Mouse (Mus musculus) hindbrain, postnatal 0 days (tissue): Measurements from ENCODE around the gene Cd86. TPM values are rescaled to one million over a fixed set of nuclear protein-coding genes. Genes with fewer than 3 reads are reported as not detected.

Source experiments
- ATAC-seq: fragments of 200-750 bp; cut with Nextera tagmentation; 2 replicates; pipeline ENCODE4 v1.8.0; 2017; ENCODE audit warnings: mild to moderate bottlenecking, moderate TSS enrichment, moderate library complexity
- DNase-seq: peaks from one replicate; pipeline ENCODE4 v3.0.0-alpha.2; 2015; ENCODE audit warnings: low spot score
- H3K27ac ChIP-seq: fragments of 300-500 bp; sonication (generic); 2 replicates; pipeline ENCODE4 v1.5.1; 2014; ENCODE audit warnings: mild to moderate bottlenecking
- H3K27me3 ChIP-seq: fragments of 300-500 bp; sonication (generic); 2 replicates; pipeline ENCODE4 v1.6.1; 2014; ENCODE audit warnings: low read length, mixed read lengths; ENCODE audit not compliant: insufficient read depth
- H3K36me3 ChIP-seq: fragments of 300-500 bp; sonication (generic); 2 replicates; pipeline ENCODE4 v1.6.1; 2014; ENCODE audit warnings: low read length, mixed read lengths; ENCODE audit not compliant: insufficient read depth
- H3K4me1 ChIP-seq: fragments of 300-500 bp; sonication (generic); 2 replicates; pipeline ENCODE4 v1.6.1; 2014; ENCODE audit warnings: antibody characterized with exemption, low read length, mixed read lengths; ENCODE audit not compliant: insufficient read depth
- H3K4me2 ChIP-seq: fragments of 300-500 bp; sonication (generic); 2 replicates; pipeline ENCODE4 v1.6.1; 2014; ENCODE audit warnings: low read depth, mild to moderate bottlenecking, low read length, moderate library complexity, mixed read lengths
- H3K4me3 ChIP-seq: fragments of 300-500 bp; sonication (generic); 2 replicates; pipeline ENCODE4 v1.5.1; 2014; ENCODE audit warnings: low read length
- H3K9ac ChIP-seq: fragments of 300-500 bp; sonication (generic); replicated peaks from 2 replicates; pipeline ENCODE4 v1.6.1; 2014; ENCODE audit warnings: mild to moderate bottlenecking, low read length, moderate library complexity, mixed read lengths
- H3K9me3 ChIP-seq: fragments of 300-500 bp; sonication (generic); 2 replicates; pipeline ENCODE4 v1.6.1; 2016; ENCODE audit warnings: low read length, mixed read lengths
- CTCF ChIP-seq: IDR thresholded peaks from 2 replicates; pipeline ENCODE4 v1.5.1; 2016; ENCODE audit warnings: antibody characterized with exemption, control low read depth, low read depth
- WGBS: fragments of 180-500 bp; shearing (Covaris S2); extraction: QIAGEN DNeasy Blood & Tissue Kit; methylation state at CpG from one replicate; pipeline ENCODE4 v1.1.7; 2014; 5-methylcytosine and 5-hydroxymethylcytosine counted together
- polyA plus RNA-seq: library from polyadenylated mRNA; unstranded; fragments of >200 nt; fragmentation: Nextera tagmentation; extraction: Ambion mirVana; gene quantifications from 2 replicates; pipeline ENCODE4 v1.2.1, GENCODE M21; 2015
- total RNA-seq: library from RNA; depleted of rRNA; stranded (reverse); fragments of >200 nt; gene quantifications from 2 replicates; pipeline ENCODE4 v1.2.3, GENCODE M21; 2014

Cd86 gene
- total and polyA plus RNA-seq, 2 experiments from 2014 or later, result 0.58 to 2.1 TPM

DNA sequence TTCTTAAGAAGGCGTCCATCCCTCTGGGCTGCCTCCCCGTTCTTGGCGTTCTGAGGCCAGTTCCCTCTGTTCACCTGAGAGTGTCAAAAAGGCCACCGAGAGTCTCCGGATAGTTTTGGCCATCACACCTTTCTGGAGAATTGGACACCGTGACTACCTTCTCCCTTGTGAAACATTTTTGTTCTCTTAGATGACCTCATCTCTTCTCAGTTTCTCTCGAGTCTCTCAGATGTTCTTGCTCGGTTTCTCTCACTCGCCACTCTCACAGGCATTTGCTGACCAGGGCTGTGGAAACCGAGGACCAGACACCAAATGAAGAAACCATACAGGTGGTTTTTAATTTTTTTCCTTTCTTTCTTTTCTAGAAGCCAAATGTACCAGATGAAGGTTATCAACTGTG lies 4.6 kb downstream of the Cd86 start:
- Histone ChIP-seq H3K9me3 (no peaks in the 10 kb centered on the region), H3K4me3 (no peak overlapping the region), H3K4me2 (no peak overlapping the region), H3K27me3 (no peaks in the 10 kb centered on the region), H3K36me3 (no peaks in the 10 kb centered on the region), H3K27ac (no peak overlapping the region), H3K4me1 (no peaks in the 10 kb centered on the region), H3K9ac (no peak overlapping the region)
- ATAC-seq (no peak), DNase-seq (no peak)
- TF ChIP-seq CTCF, result no peak
- WGBS, result 89% methylated on average over 10 of the region's 10 CpGs

DNA sequence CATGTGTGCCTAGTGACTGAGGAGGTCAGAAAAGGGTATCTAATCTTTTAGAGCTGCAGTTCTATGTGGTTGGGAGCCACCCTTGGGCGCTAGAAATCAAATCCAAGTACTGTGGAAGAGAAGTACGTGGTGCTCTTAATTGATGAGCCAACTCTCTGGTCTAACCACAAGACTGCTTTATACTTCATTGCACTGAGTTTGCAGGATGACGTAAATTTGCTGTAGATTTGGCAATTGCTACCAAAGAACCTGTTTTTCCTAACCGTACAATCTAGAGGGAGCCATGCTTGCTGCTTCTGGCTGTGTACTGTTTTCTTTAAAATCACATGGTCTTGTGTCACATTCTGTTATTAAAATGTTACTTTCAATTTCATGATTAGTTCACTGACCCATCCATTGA lies 10.0 kb downstream of the Cd86 start:
- H3K36me3 ChIP-seq, result no peaks in the 10 kb centered on the region
- no peaks in the 10 kb centered on the region for H3K27me3 ChIP-seq
- H3K4me1 ChIP-seq, result no peaks in the 10 kb centered on the region
- ATAC-seq (no peak), DNase-seq (no peak)
- no peak for TF ChIP-seq CTCF
- no peaks in the 10 kb centered on the region for H3K9me3 ChIP-seq
- H3K4me3 ChIP-seq, result no peak overlapping the region
- H3K4me2 ChIP-seq, result no peak overlapping the region
- H3K27ac ChIP-seq, result no peak overlapping the region
- H3K9ac ChIP-seq, result no peak overlapping the region
- WGBS, result 91% methylated on average over 4 of the region's 4 CpGs

DNA sequence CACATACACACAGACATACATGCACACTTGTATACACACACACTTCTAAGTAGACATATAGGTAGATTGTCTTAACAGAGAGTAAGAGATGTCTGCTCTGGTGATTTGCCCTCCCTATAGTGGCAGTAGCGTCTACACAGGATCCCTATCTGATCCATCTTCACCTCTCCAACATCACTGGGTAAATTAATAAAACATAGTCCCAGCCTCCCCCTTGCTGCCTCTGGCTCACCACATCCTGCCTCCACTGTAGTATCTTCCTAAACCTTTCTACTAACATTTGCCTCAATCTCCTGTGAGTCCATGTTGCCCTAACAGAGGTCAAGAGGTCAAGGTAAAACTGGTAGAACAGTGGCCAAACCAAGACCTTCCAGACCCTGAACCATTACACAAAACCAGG lies 10.7 kb downstream of the Cd86 start:
- no peak for TF ChIP-seq CTCF
- Histone ChIP-seq H3K9ac (no peak overlapping the region), H3K4me3 (no peak overlapping the region), H3K9me3 (no peaks in the 10 kb centered on the region), H3K27me3 (no peaks in the 10 kb centered on the region), H3K4me2 (no peak overlapping the region), H3K36me3 (no peaks in the 10 kb centered on the region), H3K4me1 (no peaks in the 10 kb centered on the region), H3K27ac (no peak overlapping the region)
- 100% methylated on average over 1 of the region's 1 CpGs for WGBS
- ATAC-seq (no peak), DNase-seq (no peak)

DNA sequence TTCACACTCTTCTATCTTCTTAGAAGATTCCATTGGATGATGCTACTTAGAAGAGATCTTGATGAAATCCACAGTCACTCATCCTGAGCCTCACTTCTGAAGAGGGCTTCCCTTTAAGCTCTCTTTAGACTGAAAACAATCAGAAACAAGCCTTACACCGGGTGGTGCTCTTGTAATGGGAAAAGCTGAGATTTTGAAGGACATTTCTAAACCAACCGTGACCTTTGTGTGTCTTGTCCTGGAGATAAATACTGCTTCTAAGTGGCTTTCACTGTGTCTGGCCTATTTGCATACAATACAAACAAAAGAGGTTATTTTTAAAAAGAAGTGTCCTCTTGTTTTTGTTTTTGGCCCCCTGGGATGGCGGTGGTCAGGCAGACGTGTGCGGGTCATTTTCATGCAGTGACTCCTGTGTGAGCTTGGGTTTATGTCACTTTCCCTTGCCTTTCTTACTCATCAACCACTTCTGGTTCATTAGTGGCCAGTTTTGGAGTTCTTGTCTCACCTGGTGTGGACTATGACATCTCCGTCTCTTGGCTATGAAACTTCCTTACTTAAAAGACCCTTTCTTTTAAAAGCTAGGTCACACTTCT lies 14.6 kb downstream of the Cd86 start:
- DNase-seq, result no peak
- no peak for TF ChIP-seq CTCF
- no peaks in the 10 kb centered on the region for H3K9me3 ChIP-seq
- 55% methylated on average over 6 of the region's 6 CpGs for WGBS
- H3K9ac ChIP-seq, result no peak overlapping the region
- H3K4me3 ChIP-seq, result no peak overlapping the region
- no peaks in the 10 kb centered on the region for H3K27me3 ChIP-seq
- no peaks in the 10 kb centered on the region for H3K36me3 ChIP-seq
- no peak overlapping the region for H3K4me2 ChIP-seq
- no peak for ATAC-seq
- no peak overlapping the region for H3K27ac ChIP-seq
- no peaks in the 10 kb centered on the region for H3K4me1 ChIP-seq

DNA sequence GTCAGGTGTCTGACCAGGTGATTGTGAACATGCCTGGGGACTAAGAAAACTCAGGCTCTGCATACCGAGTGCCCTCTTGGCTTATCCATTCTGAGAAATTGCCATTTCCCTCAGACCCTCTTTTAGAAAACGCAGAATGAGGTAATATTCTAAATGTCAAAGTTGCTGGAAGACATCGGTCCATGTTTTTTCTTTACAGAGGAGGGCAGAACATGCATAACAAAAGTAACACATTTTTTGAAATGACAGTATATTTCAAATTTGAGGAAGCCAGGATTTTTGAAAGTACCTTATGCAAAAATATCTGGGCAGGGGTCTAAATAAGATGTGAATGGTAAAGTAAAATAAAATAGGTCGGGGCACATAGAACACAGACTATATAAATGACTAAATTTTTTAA lies 15.4 kb downstream of the Cd86 start:
- 88% methylated on average over 4 of the region's 4 CpGs for WGBS

DNA sequence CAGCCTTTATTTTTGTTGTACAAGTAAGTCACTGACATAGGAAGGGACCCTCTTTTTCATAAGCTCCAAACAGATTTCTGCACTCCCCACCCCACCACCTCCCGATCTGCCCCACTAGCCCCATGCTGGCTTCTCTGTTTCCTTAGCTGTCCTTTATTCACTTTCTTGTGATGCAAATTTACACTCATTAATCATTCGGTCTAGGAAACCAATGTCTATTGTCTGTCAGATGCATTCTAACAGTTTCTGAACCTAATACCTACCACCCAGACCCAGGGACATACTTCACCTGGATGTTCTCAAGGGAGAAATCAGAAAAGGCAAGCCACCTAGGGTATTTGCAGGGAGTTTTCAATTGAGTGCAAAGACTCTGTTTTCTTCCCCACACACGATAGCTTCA lies 16.6 kb downstream of the Cd86 start:
- DNase-seq (no peak), ATAC-seq (no peak)
- no peak for TF ChIP-seq CTCF
- no peaks in the 10 kb centered on the region for H3K36me3 ChIP-seq
- no peak overlapping the region for H3K4me2 ChIP-seq
- H3K4me1 ChIP-seq, result no peaks in the 10 kb centered on the region
- no peak overlapping the region for H3K4me3 ChIP-seq
- WGBS, result 16% methylated on average over 3 of the region's 3 CpGs
- no peaks in the 10 kb centered on the region for H3K9me3 ChIP-seq
- no peak overlapping the region for H3K27ac ChIP-seq
- no peaks in the 10 kb centered on the region for H3K27me3 ChIP-seq
- H3K9ac ChIP-seq, result no peak overlapping the region

More for the DNA sequence above, 15.4 kb downstream of the Cd86 start:
- H3K36me3 ChIP-seq, result no peaks in the 10 kb centered on the region
- H3K9ac ChIP-seq, result no peak overlapping the region
- H3K27ac ChIP-seq, result no peak overlapping the region
- H3K27me3 ChIP-seq, result no peaks in the 10 kb centered on the region
- ATAC-seq, result no peak
- no peaks in the 10 kb centered on the region for H3K4me1 ChIP-seq
- DNase-seq, result no peak
- TF ChIP-seq CTCF, result no peak
- H3K4me2 ChIP-seq, result no peak overlapping the region
- H3K9me3 ChIP-seq, result no peaks in the 10 kb centered on the region
- H3K4me3 ChIP-seq, result no peak overlapping the region

DNA sequence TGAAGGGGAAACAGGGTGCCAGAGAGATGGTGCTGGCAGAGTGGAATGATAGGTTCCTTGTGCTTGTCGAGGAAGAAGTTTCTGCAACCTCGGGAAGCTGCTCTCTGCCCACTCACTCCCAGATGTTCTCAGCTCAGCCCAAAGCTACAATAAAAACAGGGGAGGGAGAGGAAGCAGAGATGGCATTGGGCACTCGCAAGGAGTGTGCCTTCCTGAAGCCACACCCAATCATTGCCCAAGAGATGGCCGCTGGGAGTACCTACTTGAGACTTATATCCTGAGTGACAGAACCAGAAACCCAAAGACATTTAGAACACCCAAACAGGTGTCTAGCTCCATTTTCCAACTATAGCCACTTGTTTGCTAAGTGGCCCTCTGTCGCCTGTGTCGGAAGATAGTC lies 20.8 kb downstream of the Cd86 start:
- H3K9me3 ChIP-seq, result no peaks in the 10 kb centered on the region
- ATAC-seq (no peak), DNase-seq (no peak)
- no peak overlapping the region for H3K4me2 ChIP-seq
- H3K36me3 ChIP-seq, result no peaks in the 10 kb centered on the region
- H3K27me3 ChIP-seq, result no peaks in the 10 kb centered on the region
- no peak for TF ChIP-seq CTCF
- no peak overlapping the region for H3K4me3 ChIP-seq
- H3K9ac ChIP-seq, result no peak overlapping the region
- WGBS, result 87% methylated on average over 6 of the region's 6 CpGs
- H3K27ac ChIP-seq, result no peak overlapping the region
- H3K4me1 ChIP-seq, result no peaks in the 10 kb centered on the region
